Mouse (Mus musculus) ovary, postnatal 36 days (tissue): ENCODE data around the gene Ak5.
A peak's percentile ranks its signal among the peaks of the same experiment; 100 is the strongest.

Experiments used
- DNase-seq: peaks from one replicate; pipeline ENCODE4 v3.0.0; 2022; ENCODE audit warnings: low spot score, mixed read lengths

Gene Ak5

DNA sequence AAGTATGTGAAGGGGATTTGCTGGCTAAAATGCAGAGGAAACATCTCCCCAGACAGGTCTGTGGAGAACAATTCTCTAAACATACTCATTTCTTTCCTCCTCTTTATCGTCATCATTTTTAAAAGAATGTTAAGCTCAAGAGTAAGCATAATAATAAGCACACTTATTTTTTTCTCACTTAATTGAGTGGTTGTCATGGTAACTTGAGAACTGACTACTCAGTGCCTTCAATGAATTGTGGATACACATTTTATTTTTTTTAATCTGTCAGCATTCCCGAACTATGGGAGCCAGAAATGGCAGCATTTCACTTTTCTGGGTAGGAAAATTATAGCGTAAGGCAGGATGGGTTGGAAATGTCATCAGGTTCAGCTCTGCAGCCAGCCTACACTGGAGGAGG, 151.6 kb downstream of the Ak5 start:
- DNase-seq: no peak

DNA sequence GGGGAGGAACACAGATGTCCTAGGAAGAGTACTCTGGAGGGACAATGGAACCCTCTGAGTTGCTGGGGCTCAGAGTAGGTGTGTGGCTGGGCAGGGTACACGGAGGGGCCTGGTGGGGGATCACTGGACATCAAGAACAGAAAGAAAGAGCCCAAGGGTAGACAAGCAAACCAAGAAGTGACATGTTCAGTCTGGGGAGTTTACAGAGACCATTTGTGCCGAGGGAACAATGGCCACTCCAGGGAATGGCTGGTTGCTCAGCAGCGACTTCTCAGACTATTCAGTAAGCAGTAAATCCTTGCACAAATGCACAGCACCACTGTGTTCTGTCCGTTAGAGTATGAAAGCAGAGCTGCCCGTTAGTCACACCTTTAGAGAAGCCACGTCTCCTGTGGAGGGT, 152.2 kb downstream of the Ak5 start:
- no peak for DNase-seq

DNA sequence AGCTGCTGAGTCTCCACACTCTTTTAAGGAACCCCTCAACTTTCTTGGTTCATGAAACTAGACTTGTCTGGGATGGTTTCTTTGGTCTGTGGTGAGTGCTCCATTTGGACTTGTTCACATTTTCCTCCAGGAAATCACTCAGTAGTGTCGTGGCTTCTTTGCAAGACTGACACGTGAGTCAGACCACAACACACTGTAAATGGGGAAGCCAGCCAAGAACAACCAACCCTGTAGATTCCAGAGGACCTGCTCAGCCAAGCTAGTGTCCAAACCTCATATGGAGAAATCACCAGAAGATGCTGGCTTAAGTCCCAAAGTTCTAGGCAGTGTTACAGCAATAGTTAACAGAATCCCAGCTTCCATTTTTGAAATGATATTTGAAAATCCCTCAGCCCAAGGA, 155.6 kb downstream of the Ak5 start:
- DNase-seq: no peak

DNA sequence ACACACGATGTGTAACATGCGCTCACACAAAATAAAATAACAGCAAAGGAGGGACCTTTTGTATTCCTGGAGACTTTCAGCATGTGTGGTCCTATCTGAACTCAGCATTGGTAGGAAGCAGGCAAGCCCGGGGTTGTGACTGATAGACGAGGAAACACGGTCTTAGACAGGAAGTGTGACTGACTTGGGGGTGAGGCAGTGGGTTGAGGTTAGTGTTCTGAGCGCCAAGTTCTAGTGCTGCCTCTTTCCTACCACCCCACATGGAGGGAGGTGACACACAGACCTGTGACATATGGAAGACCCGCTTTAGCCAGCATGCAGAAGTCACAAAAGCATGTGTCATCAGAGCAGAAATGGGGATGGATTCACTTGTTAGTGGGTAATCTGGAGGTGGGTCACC, 158.9 kb downstream of the Ak5 start:
- DNase-seq: no peak

DNA sequence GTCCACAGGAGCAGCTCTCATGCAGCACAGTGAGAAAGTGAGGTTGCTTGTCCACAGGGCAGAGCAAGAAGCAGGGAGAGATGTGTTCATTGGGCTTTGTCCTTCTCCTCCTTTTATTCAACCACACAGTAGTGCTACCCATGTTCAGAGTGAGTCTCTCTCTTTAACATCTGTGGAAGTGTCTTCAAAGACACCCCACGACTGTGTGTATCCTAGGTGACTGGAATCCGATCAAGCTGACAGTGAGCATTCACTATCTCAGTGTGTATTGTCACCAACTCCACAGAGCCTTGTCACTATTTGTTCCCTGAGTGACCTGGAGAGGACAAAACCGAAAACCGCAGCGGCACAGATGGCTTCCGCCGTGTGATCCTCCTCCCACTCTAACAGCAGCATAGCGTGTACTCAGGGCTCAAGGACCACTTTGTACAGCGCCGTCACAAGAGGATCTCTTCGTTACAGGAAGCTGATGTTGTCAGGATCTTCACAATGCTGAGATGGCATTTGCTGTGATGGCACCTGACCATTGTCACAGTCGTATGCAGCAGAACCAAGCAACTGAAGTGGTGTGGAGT, 159.7 kb downstream of the Ak5 start:
- no peak for DNase-seq

DNA sequence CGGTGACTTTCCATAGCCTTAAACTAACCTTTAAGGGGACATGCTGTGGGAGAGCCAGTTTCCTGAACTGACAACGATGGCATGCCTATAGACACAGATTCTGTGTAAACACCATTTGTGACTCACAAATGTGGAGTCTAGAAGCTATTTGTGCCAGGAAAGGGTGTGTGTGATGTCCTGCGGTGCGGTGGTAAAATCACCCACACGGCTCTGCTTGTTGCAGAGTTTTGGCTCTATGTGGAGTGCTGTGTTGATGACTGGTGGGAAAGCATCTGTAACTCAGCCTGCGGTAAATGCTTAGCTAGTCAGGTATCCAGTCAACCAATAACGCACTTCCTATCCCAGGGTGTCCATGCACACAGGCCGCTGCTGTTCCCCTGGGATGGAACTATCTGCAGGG, 160.3 kb downstream of the Ak5 start:
- no peak for DNase-seq

DNA sequence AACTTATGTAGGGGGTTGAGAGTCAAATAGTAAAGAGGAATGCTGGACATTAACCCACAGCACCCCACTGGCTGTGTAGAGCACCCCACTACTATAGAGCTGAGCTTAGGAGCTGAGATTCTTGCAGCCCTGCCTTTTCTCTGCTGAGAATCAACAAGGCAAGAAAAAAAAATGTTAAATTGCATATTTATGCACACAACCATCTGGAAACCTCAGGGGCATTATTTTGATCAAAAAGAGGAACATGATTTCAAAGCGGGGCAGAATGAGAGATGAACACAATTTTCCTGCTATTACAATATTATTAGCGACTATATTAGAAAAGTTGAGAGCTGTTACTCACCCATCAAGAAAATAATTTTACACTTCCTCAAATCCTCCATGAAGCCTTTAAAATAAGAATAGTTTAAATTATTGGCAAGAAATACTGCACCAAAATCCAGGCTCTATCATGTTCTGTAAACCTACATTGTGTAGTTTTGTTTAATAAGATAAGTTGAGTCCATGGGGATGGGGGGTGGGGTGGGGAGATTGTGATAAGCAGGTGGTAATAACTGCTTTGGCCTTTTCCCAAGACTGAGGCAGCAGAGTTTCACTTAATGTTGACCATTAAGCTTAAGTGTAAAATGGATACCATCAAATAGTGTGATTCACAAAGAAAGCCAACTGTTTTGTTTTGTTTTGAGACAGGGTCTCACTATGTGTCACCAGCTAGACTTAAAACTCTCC, 169.0 kb downstream of the Ak5 start:
- DNase-seq: no peak

DNA sequence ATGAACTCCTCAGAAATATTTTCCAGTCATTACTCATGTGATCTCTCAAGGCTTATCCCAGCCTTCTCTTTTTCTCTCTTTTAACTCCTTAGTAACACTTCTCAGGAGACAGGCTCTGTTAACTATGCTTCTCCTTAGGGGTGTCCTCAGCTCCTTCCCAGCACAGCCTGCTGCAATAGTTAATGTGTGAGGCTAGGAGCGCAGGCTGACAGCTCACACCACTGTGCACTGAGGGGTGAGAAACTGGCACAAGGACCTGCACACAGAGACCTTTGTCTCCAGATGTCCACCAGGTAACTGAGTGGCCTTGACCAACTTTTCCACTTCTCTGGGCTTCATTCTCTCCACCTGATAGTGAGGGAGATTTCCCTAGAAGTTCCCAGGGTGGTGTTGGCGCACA, 170.3 kb downstream of the Ak5 start:
- no peak for DNase-seq

DNA sequence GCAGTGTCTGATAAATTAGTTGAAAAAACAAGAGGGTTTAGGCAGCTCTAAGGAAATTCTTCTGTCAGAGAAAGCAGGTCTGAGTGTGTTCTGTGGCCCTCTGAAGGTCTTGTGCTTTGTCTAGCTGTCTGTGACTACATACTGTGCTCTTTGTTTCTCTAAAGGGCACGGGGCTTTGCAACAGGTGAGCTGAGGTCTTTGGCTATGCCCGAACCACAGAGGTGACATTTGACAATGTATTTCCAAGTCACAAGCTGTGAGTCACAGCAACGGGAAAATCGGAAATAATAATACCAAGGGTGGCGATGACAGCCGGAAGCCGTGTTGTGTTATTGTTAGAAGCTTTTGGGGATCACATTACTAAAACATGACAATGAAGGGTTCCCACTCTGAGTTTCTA, 171.1 kb downstream of the Ak5 start:
- DNase-seq: no peak

DNA sequence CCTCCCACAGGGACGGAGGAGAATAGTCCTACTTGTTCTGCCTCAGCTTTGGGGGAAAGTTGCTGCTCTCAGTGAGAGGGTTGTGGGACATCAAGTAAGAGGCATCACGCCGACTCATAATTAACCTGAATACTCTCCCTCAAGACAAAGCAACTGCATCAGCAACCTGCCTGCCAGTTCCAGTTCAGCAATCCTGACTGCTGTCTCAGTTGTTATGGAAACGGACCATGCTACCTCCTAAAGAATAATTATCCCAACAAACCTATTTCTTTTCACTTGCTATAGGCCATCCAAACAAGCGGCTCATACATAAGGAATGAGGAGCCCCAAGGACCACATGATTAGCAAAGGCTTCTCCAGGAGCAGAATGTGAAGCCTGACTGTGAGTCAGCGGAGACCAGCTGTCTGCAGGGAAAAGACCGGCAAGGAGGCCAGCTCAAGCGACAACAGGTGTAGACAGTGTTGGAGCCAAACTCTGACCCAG, 172.7 kb downstream of the Ak5 start:
- DNase-seq: no peak

DNA sequence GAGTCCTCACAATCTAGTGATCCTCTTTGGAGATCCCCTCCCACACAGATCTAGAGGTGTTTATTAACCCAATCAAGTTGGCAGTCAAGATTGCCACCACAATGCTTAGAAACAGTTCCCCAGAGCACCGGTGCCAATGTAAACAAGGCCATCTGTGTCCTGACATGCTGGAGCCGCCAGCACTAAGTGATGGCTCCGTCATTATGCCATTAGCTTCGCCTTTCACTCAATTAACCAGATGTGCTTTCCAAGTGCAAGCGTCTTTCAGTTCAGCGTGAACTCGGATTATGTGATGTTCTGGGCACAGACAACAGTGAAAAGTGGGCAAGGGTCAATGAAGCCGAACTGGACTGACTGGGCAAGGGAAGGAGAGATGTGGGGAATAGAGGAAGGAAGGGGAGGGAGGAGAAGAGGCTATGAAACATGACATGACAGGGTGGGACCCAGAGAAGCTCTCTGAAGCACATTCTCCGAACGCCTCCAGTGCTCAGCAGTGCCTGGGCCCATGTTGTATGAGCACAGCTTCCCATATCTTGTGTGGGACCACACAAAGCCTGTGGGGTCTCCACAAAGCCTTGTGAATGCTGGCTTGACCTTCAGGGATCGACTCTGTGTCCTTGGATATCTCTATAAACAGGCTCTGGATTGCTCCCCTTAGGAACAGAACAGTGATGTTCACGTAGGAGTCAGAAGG, 173.3 kb downstream of the Ak5 start:
- DNase-seq: no peak

DNA sequence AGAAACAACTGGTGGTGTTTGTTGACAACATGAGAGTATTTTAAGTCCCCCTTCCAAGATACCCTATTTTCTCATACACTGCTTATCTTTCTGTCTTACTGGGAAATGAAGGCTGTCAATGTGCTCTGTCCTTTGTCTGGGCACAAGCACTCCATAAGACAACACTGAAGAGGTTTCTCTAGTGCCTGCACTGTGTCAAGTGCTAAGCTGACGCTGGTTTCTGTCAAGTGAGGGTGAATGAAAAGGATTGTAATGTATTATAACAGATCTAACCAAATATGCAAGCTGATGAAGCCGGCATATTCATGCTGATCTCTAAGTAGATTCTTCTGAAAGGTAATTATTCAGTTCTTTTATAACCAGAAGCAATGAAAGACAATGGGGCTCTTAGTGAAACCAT, 174.3 kb downstream of the Ak5 start:
- DNase-seq: no peak

DNA sequence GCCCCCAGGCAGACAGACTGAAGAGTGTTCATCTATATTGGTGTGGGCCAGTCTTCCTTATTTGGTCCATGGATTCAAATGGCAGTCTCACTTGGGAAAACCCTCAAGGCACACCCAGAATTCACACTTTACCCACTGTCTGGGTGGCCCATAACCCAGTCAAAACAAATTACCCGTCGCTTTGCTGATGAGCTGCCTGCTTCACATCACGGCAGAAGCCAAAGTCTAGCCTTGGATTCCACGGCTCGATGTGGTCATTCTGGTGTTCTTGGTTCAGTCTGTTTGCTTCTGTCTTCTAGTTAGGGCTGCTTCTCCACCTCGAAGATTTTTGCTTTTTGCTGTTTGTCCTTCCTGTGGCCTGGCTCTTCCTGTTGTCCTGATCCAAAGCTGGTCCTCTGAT, 175.9 kb downstream of the Ak5 start:
- no peak for DNase-seq

DNA sequence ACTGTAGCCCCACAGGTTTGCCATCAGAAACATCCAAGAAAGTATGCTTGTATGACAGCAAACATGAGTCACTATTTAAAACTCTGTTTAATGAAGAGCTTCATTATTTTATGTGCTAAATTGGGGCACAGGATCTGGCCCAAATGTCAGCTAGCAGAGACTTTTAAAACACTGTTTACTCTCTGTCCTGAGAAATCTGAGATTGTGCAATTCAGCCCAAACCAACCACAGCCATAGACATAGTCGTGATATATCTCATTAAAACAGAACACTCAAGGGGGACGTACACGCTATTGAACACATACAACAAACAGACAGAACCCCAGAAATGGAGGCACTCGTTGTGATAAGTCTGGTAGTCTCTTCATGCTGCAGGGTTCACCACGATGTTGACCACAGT, 177.7 kb downstream of the Ak5 start:
- DNase-seq: no peak

DNA sequence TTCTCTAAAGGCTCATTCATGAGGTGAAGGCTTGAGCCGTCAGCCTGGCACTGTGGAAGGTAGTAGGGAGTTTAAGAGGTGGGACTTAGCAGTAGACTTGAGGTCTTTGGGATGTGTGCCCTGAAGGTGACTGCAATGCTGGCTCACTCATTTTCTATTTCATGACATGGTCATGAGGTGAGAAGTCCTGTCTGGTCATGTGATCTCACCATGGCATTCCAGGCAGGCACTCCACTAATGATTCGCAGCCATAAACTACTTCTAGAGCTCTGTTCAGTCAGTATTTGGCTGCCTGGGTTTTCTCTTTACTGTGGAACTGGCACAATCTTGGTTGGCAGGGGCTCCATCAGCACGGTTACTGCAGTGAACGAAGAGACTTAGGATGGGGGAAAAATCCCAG, 179.2 kb downstream of the Ak5 start:
- no peak for DNase-seq

DNA sequence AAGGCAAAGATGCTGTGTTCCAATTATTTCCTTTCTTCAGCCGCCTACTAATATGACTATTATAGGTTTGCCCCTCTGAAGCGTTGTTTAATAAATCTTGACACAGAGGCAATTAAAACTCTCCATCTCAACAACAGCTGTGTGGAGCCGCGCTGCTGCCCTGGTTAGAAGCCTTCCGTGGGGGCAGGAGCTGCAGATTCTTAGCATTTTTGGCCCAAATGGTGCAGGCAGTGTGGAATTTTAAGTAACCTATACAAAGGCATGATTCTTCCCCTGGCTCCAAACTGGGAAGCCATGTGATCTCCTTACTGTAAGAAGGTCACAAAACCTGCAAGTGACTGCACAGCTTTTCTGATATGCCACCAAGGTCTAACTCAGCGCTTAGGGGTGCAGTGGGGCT, 184.0 kb downstream of the Ak5 start:
- no peak for DNase-seq

DNA sequence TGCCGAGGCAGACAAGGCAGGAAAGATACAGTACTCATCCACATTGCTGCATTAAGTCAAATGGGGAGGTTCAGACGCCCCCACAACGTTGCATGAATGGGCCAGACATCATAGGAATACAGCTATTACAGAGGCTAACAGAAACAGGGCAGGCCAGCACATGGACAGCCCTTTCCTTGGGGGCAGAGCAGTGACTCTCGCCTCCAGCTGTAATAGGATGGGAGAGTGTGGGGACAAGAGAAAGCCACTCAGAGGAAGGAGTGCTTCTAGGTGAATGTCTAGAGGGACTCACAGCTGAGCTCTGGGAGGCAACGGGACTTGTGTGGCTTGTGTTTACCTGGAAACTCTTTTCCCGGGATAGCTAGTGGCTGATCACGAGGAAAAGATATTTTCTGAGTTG, 184.4 kb downstream of the Ak5 start:
- no peak for DNase-seq

DNA sequence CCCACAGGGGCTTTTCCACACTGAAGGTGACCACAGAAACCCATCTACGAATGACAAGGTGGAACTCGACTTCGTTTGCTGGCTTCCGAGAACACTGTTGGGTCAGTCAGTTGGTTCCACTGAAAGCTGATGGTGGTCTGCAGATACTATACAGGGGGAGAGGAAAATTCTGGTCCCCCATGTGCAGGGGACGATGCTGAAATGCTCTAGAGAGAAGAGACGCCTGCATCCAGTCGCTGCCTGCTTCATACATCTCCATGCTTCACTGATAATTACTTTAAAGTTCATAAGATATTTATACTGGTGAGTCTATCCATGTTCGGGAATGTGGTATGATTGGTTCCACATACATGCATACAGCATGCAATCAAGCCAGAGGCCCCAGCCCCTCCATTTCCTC, 186.0 kb downstream of the Ak5 start:
- DNase-seq: no peak

DNA sequence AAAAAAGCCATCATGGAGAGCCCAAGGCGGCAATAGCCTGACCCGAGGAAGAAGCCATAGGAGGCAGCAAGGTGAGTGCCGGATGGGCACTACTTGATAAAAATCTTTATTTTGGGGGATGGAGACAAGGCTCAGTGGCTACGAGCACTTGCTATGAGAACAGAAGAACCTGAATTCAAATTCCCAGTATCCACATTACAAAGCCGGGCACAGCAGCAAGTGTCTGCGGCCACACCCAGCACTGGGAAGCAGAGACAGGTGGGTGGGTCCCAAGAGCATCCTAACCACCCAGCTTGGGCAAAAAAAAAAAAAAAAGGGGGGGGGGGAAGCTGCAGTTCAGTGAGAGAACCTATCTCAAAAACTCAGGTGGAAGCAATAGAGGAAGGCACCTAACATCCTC, 187.8 kb downstream of the Ak5 start:
- DNase-seq: no peak

DNA sequence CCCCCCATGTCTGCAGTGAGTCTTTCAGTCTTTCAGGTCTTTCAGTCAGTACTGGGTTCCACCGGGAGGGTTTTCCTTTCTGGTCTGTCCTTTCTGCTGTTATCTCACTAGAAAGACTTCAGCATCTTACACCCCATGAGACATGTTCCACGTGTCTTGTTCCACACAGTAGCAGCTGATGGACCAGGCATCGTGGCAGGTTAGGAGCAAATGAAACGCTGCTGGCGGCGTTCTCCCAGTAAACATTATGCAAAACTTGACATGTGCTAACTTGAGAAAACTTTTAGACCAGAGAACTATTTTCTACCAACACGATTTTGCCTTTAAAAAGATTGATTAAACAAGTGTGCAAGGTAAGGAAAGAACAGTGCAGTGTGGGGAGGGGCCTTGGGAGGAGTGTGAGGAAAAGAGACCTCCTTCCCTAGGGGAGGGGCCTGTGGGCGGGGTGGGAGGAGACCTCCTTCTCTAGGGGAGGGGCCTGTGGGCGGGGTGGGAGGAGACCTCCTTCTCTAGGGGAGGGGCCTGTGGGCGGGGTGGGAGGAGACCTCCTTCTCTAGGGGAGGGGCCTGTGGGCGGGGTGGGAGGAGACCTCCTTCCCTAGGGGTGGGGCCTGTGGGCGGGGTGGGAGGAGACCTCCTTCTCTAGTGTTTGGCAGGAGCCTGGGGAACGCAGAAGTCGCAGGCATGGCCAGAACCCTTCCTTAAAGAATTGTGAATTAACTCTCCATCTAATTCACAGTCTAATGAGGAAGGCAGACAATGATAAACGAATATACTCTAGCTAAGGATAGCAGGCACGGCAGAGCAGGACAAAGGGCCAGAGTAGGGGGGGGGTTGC, 189.3 kb downstream of the Ak5 start:
- peak; percentile 45 for DNase-seq

DNA sequence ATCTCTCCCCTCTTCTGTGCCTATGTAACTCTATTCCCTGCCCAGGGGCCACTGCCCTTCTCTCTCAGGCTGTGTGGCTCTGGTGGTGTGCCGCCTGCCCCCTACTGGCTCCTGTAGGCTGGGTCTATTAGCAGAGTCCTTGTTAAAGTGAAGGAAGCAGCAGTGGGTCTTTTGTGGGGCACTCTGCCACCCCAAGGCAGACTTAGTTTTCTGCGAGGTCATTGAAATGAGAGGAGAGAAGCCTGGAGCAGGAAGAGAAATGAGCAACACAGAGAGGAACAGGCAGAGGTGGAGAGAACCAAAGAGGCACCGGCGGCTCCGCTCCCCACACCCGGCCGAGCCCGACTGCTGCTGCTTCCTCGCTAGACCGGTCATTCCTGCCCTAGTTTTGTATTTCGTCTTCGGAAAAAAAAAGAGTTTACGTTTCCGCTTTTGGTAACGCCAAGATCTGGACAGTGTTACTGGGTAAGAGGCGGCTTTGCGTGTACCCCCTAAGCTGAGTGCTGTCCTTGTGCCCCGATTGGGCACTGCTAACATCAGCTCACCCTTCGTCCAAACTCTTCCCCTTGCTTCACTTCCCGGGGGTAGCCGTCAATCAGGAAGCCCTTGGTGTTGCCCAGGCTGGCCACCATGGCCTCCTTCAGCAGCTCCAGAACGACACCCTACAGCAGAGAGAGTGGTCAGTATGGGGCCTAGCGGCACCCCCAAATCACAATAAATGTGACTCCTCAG, 190.2 kb downstream of the Ak5 start:
- DNase-seq: peak; percentile 73

DNA sequence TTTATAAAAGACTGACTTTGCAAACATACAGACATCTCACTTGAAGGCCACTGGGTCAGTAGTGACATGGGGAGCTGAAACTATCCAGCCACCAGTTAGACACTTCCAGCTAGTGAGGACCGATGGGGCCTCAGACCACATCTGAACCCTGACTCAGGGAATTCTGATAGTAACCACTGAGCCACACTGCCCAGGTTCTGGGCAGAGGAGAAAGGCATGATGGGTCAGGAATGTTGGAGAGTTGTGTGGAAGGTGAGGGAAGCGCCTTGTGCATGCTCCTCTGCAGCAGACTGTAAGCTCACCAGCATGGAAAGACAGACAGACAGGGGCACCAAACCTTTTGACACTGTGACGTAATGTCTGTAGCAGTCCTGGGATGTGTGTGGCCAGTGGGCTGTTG, 192.3 kb downstream of the Ak5 start:
- DNase-seq: no peak
